Mouse (Mus musculus): ENCODE measurements around the gene Zcchc24.

GRCm38 (mm10) chr14:25666668-25667376 lies 102.0 kb downstream of the Zcchc24 start:
- TF ChIP-seq CTCF (IDR thresholded peaks at IDR 0.05; ENCODE audit: low read depth, low read length) = no peak
- no peak for TF ChIP-seq POLR2A (IDR thresholded peaks at IDR 0.05; ENCODE audit: borderline replicate concordance, low read depth, low read length)

Measured in bone marrow macrophage, adult 2 months (primary cell).